Mouse (Mus musculus): Measurements from ENCODE around the gene Akap6.

DNA sequence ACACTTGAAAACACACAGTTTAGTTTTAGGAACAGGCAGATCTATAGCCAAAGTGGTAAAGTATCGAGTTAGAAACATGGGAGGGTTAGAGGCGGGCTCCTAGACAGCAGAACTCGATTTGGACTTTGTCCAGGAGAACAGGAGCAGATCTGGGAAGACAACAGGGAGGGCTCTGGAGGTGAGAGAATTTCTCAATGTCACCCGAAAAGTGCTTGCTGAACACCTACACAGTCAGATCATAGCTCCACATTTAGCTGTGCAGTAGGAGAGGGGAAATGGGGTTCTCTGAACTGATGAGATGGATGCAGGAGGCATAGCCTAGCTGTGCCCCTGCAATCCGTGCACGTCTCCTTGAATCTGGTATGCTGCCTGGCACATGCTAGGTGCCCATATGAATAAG is 315.4 kb downstream of the Akap6 start:
- TF ChIP-seq CTCF (IDR thresholded peaks at IDR 0.05; ENCODE audit: low read depth, low read length): no peak
- TF ChIP-seq POLR2A (IDR thresholded peaks at IDR 0.05; ENCODE audit: extremely low read depth, insufficient read depth, low read length): no peak

All from liver, adult 2 months (tissue).